Mouse (Mus musculus): ENCODE measurements around the gene Tldc1. TPM values are rescaled to one million over a fixed set of nuclear protein-coding genes. Genes with fewer than 3 reads are reported as not detected.

Gene Tldc1
- polyA plus RNA-seq, 1 experiment from 2014 or later: 17.8 TPM

- Histone ChIP-seq H3K9ac (ENCODE audit: low read depth, low read length) (no peak overlapping the region), H3K27ac (ENCODE audit: low read length) (no peak overlapping the region), H3K36me3 (ENCODE audit: control insufficient read depth, insufficient read depth, low read length) (no peaks in the 10 kb centered on the region), H3K27me3 (replicated peaks; ENCODE audit: control insufficient read depth, insufficient read depth, low read length) (no peaks in the 10 kb centered on the region), H3K4me3 (ENCODE audit: low read length) (no peak overlapping the region), H3K4me2 (ENCODE audit: low read depth, low read length) (no peak overlapping the region), H3K9me3 (ENCODE audit: control insufficient read depth, low read length) (no peaks in the 10 kb centered on the region), H3K4me1 (ENCODE audit: control insufficient read depth, insufficient read depth, low read length) (peaks cover 28% of the 10 kb centered on the region)
- ATAC-seq: no peak
- WGBS: 82% methylated on average over 7 of the region's 7 CpGs
These were observed 11.4 kb upstream of the Tldc1 start for GRCm38 (mm10) chr8:119789581-119789980.

GRCm38 (mm10) chr8:119788607-119789381 is 10.6 kb upstream of the Tldc1 start:
- peaks cover 36% of the 10 kb centered on the region for H3K4me1 ChIP-seq (ENCODE audit: control insufficient read depth, insufficient read depth, low read length)
- H3K27ac ChIP-seq (ENCODE audit: low read length): no peak overlapping the region
- H3K9me3 ChIP-seq (ENCODE audit: control insufficient read depth, low read length): no peaks in the 10 kb centered on the region
- H3K4me3 ChIP-seq (ENCODE audit: low read length): no peak overlapping the region
- H3K27me3 ChIP-seq (replicated peaks; ENCODE audit: control insufficient read depth, insufficient read depth, low read length): no peaks in the 10 kb centered on the region
- no peaks in the 10 kb centered on the region for H3K36me3 ChIP-seq (ENCODE audit: control insufficient read depth, insufficient read depth, low read length)
- 70% methylated on average over 9 of the region's 9 CpGs for WGBS
- no peak overlapping the region for H3K4me2 ChIP-seq (ENCODE audit: low read depth, low read length)
- no peak overlapping the region for H3K9ac ChIP-seq (ENCODE audit: low read depth, low read length)
- no peak for ATAC-seq

- H3K27me3 ChIP-seq (replicated peaks; ENCODE audit: control insufficient read depth, insufficient read depth, low read length): no peaks in the 10 kb centered on the region
- H3K27ac ChIP-seq (ENCODE audit: low read length): no peak overlapping the region
- 0 out of 2 replicates have a peak overlapping the region, but pooled peaks have one; percentile 5 for H3K9ac ChIP-seq (ENCODE audit: low read depth, low read length)
- no peak overlapping the region for H3K4me3 ChIP-seq (ENCODE audit: low read length)
- peaks cover 36% of the 10 kb centered on the region for H3K4me1 ChIP-seq (ENCODE audit: control insufficient read depth, insufficient read depth, low read length)
- no peak overlapping the region for H3K4me2 ChIP-seq (ENCODE audit: low read depth, low read length)
- no peaks in the 10 kb centered on the region for H3K36me3 ChIP-seq (ENCODE audit: control insufficient read depth, insufficient read depth, low read length)
- H3K9me3 ChIP-seq (ENCODE audit: control insufficient read depth, low read length): no peaks in the 10 kb centered on the region
- ATAC-seq: no peak
- WGBS: 45% methylated on average over 4 of the region's 4 CpGs
These were observed 9.1 kb upstream of the Tldc1 start for GRCm38 (mm10) chr8:119787341-119787740.

GRCm38 (mm10) chr8:119786871-119787270 is 8.7 kb upstream of the Tldc1 start:
- ATAC-seq: no peak
- peaks cover 31% of the 10 kb centered on the region for H3K4me1 ChIP-seq (ENCODE audit: control insufficient read depth, insufficient read depth, low read length)
- no peak overlapping the region for H3K9ac ChIP-seq (ENCODE audit: low read depth, low read length)
- WGBS: 76% methylated on average over 3 of the region's 3 CpGs
- H3K4me2 ChIP-seq (ENCODE audit: low read depth, low read length): no peak overlapping the region
- H3K4me3 ChIP-seq (ENCODE audit: low read length): no peak overlapping the region
- H3K9me3 ChIP-seq (ENCODE audit: control insufficient read depth, low read length): no peaks in the 10 kb centered on the region
- no peaks in the 10 kb centered on the region for H3K27me3 ChIP-seq (replicated peaks; ENCODE audit: control insufficient read depth, insufficient read depth, low read length)
- H3K36me3 ChIP-seq (ENCODE audit: control insufficient read depth, insufficient read depth, low read length): no peaks in the 10 kb centered on the region
- no peak overlapping the region for H3K27ac ChIP-seq (ENCODE audit: low read length)

- H3K4me2 ChIP-seq (ENCODE audit: low read depth, low read length): no peak overlapping the region
- H3K27ac ChIP-seq (ENCODE audit: low read length): no peak overlapping the region
- H3K9me3 ChIP-seq (ENCODE audit: control insufficient read depth, low read length): no peaks in the 10 kb centered on the region
- no peak overlapping the region for H3K9ac ChIP-seq (ENCODE audit: low read depth, low read length)
- H3K27me3 ChIP-seq (replicated peaks; ENCODE audit: control insufficient read depth, insufficient read depth, low read length): no peaks in the 10 kb centered on the region
- ATAC-seq: no peak
- no peak overlapping the region for H3K4me3 ChIP-seq (ENCODE audit: low read length)
- H3K4me1 ChIP-seq (ENCODE audit: control insufficient read depth, insufficient read depth, low read length): peaks cover 24% of the 10 kb centered on the region
- 53% methylated on average over 18 of the region's 18 CpGs for WGBS
- H3K36me3 ChIP-seq (ENCODE audit: control insufficient read depth, insufficient read depth, low read length): no peaks in the 10 kb centered on the region
These were observed 7.7 kb upstream of the Tldc1 start for GRCm38 (mm10) chr8:119785764-119786405.

GRCm38 (mm10) chr8:119784676-119785075 is 6.5 kb upstream of the Tldc1 start:
- no peak for ATAC-seq
- H3K27ac ChIP-seq (ENCODE audit: low read length): no peak overlapping the region
- no peak overlapping the region for H3K9ac ChIP-seq (ENCODE audit: low read depth, low read length)
- WGBS: 78% methylated on average over 7 of the region's 7 CpGs
- H3K9me3 ChIP-seq (ENCODE audit: control insufficient read depth, low read length): no peaks in the 10 kb centered on the region
- H3K4me3 ChIP-seq (ENCODE audit: low read length): no peak overlapping the region
- no peaks in the 10 kb centered on the region for H3K36me3 ChIP-seq (ENCODE audit: control insufficient read depth, insufficient read depth, low read length)
- H3K4me2 ChIP-seq (ENCODE audit: low read depth, low read length): no peak overlapping the region
- peaks cover 20% of the 10 kb centered on the region for H3K4me1 ChIP-seq (ENCODE audit: control insufficient read depth, insufficient read depth, low read length)
- no peaks in the 10 kb centered on the region for H3K27me3 ChIP-seq (replicated peaks; ENCODE audit: control insufficient read depth, insufficient read depth, low read length)

GRCm38 (mm10) chr8:119784141-119784574 is 5.9 kb upstream of the Tldc1 start:
- no peak overlapping the region for H3K4me2 ChIP-seq (ENCODE audit: low read depth, low read length)
- H3K27me3 ChIP-seq (replicated peaks; ENCODE audit: control insufficient read depth, insufficient read depth, low read length): no peaks in the 10 kb centered on the region
- ATAC-seq: no peak
- no peaks in the 10 kb centered on the region for H3K36me3 ChIP-seq (ENCODE audit: control insufficient read depth, insufficient read depth, low read length)
- WGBS: 53% methylated on average over 9 of the region's 9 CpGs
- H3K27ac ChIP-seq (ENCODE audit: low read length): no peak overlapping the region
- H3K9me3 ChIP-seq (ENCODE audit: control insufficient read depth, low read length): no peaks in the 10 kb centered on the region
- H3K4me3 ChIP-seq (ENCODE audit: low read length): no peak overlapping the region
- H3K4me1 ChIP-seq (ENCODE audit: control insufficient read depth, insufficient read depth, low read length): peaks cover 20% of the 10 kb centered on the region
- peak overlapping the region; percentile 38; the same call in 1 of the 2 replicates for H3K9ac ChIP-seq (ENCODE audit: low read depth, low read length)

GRCm38 (mm10) chr8:119783579-119783978 is 5.4 kb upstream of the Tldc1 start:
- Histone ChIP-seq H3K9me3 (ENCODE audit: control insufficient read depth, low read length) (no peaks in the 10 kb centered on the region), H3K36me3 (ENCODE audit: control insufficient read depth, insufficient read depth, low read length) (no peaks in the 10 kb centered on the region), H3K27ac (ENCODE audit: low read length) (no peak overlapping the region), H3K4me3 (ENCODE audit: low read length) (no peak overlapping the region), H3K4me1 (ENCODE audit: control insufficient read depth, insufficient read depth, low read length) (peaks cover 24% of the 10 kb centered on the region), H3K27me3 (replicated peaks; ENCODE audit: control insufficient read depth, insufficient read depth, low read length) (no peaks in the 10 kb centered on the region), H3K4me2 (ENCODE audit: low read depth, low read length) (no peak overlapping the region), H3K9ac (ENCODE audit: low read depth, low read length) (no peak overlapping the region)
- no peak for ATAC-seq
- 85% methylated on average over 6 of the region's 6 CpGs for WGBS

- no peak for ATAC-seq
- 11% methylated on average over 5 of the region's 5 CpGs for WGBS
- H3K4me1 ChIP-seq (ENCODE audit: control insufficient read depth, insufficient read depth, low read length): peaks cover 21% of the 10 kb centered on the region
- no peak overlapping the region for H3K27ac ChIP-seq (ENCODE audit: low read length)
- H3K36me3 ChIP-seq (ENCODE audit: control insufficient read depth, insufficient read depth, low read length): no peaks in the 10 kb centered on the region
- H3K4me3 ChIP-seq (ENCODE audit: low read length): no peak overlapping the region
- H3K27me3 ChIP-seq (replicated peaks; ENCODE audit: control insufficient read depth, insufficient read depth, low read length): no peaks in the 10 kb centered on the region
- no peaks in the 10 kb centered on the region for H3K9me3 ChIP-seq (ENCODE audit: control insufficient read depth, low read length)
- H3K4me2 ChIP-seq (ENCODE audit: low read depth, low read length): no peak overlapping the region
- H3K9ac ChIP-seq (ENCODE audit: low read depth, low read length): no peak overlapping the region
These were observed 4.5 kb upstream of the Tldc1 start for GRCm38 (mm10) chr8:119782715-119783114.
